Mouse (Mus musculus) forebrain, embryonic 16.5 days (tissue): Measurements from ENCODE around the gene Tpra1. TPM values are rescaled to one million over a fixed set of nuclear protein-coding genes. Genes with fewer than 3 reads are reported as not detected.

Source experiments
- ATAC-seq: fragments of 200-750 bp; cut with Nextera tagmentation; 2 replicates; pipeline ENCODE4 v1.8.0; 2017; ENCODE audit warnings: mild to moderate bottlenecking, moderate library complexity
- H3K27ac ChIP-seq: fragments of 300-500 bp; sonication (generic); 2 replicates; pipeline ENCODE4 v1.5.1; 2014; ENCODE audit warnings: low read length, control low read depth
- H3K27me3 ChIP-seq: fragments of 300-500 bp; sonication (generic); replicated peaks from 2 replicates; pipeline ENCODE4 v1.6.1; 2014; ENCODE audit warnings: low read length; ENCODE audit not compliant: control insufficient read depth, insufficient read depth
- H3K36me3 ChIP-seq: fragments of 300-500 bp; sonication (generic); 2 replicates; pipeline ENCODE4 v1.6.1; 2014; ENCODE audit not compliant: control insufficient read depth, insufficient read depth
- H3K4me1 ChIP-seq: fragments of 300-500 bp; sonication (generic); replicated peaks from 2 replicates; pipeline ENCODE4 v1.6.1; 2014; ENCODE audit warnings: low read length; ENCODE audit not compliant: control insufficient read depth, insufficient read depth
- H3K4me2 ChIP-seq: fragments of 300-500 bp; sonication (generic); 2 replicates; pipeline ENCODE4 v1.6.1; 2014; ENCODE audit warnings: mild to moderate bottlenecking, low read length, control low read depth
- H3K4me3 ChIP-seq: fragments of 300-500 bp; sonication (generic); replicated peaks from 2 replicates; pipeline ENCODE4 v1.5.1; 2014; ENCODE audit warnings: mild to moderate bottlenecking, low read length, control low read depth
- H3K9ac ChIP-seq: fragments of 300-500 bp; sonication (generic); replicated peaks from 2 replicates; pipeline ENCODE4 v1.6.1; 2014; ENCODE audit warnings: low read depth, low read length, control low read depth
- H3K9me3 ChIP-seq: fragments of 300-500 bp; sonication (generic); 2 replicates; pipeline ENCODE4 v1.6.1; 2016; ENCODE audit warnings: low read length; ENCODE audit not compliant: control insufficient read depth
- WGBS: fragments of 180-500 bp; shearing (Covaris S2); extraction: QIAGEN DNeasy Blood & Tissue Kit; methylation state at CpG from one replicate; pipeline ENCODE4 v1.1.7; 2014; 5-methylcytosine and 5-hydroxymethylcytosine counted together
- polyA plus RNA-seq: library from polyadenylated mRNA; unstranded; fragments of >200 nt; fragmentation: Nextera tagmentation; extraction: Ambion mirVana; gene quantifications from 2 replicates; pipeline ENCODE4 v1.2.1, GENCODE M21; 2015

Tpra1 gene
- polyA plus RNA-seq, result 56.9 and 70.0 TPM in 2 replicates

DNA sequence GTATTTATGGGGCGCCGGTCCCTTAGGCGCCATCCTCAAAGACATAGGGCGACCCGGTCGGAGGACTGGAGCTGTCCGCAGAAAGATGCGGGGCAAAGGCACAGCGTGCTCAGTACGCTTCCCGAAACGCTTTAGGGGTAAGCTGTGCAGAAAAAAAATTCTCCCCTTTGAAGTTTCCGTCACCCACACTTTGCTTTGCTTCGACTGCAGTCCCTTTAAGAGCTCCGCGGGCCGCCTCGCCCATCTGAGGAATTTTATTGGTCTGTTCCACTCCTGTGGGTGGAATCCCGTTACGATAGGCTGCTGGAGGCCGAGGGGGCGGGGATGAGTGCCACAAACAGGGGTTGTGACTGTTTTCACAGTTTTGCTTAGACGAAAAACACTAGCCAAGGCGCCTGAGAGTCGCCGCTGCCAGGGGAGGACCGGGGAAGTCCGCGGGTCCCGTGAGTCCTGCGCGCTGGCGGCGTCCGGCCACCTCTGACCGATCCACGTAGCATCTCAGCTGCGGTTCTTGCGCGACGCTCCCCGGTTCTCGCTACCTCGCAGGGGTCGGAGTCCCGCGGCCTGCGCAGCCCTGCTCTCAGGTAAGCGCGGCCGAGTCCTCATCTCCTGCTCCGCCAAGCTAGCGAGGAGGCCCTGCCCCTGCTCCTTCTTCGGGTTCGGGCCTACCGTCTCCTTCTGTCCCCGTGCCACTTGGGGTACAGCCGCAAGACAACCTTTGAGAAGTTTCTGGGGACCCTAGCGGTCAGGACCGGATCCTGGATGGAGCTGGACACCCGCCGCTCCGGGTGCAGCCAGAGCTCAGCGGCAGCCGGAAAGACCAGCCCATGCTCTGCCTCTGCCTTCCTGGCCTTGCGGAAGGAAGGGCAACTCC, at the start of gene Tpra1:
Tpra1 (plus strand) TSS at position 305 of the 874 bp plus-strand sequence.
- H3K4me1 ChIP-seq, result peaks cover 30% of the 10 kb centered on the region
- peak within 1 kb of the TSS; percentile 100 for H3K4me2 ChIP-seq
- under 1% methylated on average over 66 of the region's 66 CpGs for WGBS

GRCm38 (mm10) chr6:88854509-88854908, 47.5 kb upstream of the Tpra1 start:
- Histone ChIP-seq H3K36me3 (peaks cover 22% of the 10 kb centered on the region), H3K27me3 (no peaks in the 10 kb centered on the region), H3K4me2 (no peak overlapping the region), H3K27ac (no peak overlapping the region), H3K4me3 (no peak overlapping the region), H3K9me3 (no peaks in the 10 kb centered on the region), H3K4me1 (no peaks in the 10 kb centered on the region), H3K9ac (no peak overlapping the region)
- WGBS, result 83% methylated on average over 5 of the region's 5 CpGs
- ATAC-seq, result no peak

More for the DNA sequence above, at the start of gene Tpra1:
- Histone ChIP-seq H3K27me3 (no peaks in the 10 kb centered on the region), H3K9me3 (no peaks in the 10 kb centered on the region), H3K4me3 (peak within 1 kb of the TSS; percentile 94), H3K27ac (peak within 1 kb of the TSS; percentile 85), H3K36me3 (no peaks in the 10 kb centered on the region), H3K9ac (peak within 1 kb of the TSS; percentile 73)
- ATAC-seq, result peak; percentile 93

DNA sequence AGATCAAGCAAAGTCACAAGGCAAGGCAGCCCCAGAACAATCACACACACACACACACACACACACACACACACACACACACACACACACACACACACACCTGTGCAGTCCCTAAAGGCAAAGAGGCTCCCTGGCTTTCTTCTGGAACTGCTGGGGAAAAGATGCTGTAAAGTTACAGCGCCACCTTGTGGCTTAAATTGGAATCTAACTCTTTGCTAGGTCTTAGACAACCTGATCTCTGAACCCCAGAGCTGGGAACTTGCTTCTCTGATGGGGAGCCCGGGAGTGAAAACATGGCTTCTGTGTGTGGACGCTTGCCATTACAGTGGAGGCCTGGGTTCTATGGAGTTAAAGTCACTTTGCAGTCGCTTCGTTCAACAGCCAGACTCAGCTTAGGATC, 46.4 kb upstream of the Tpra1 start:
- no peaks in the 10 kb centered on the region for H3K4me1 ChIP-seq
- H3K4me2 ChIP-seq, result no peak overlapping the region
- no peaks in the 10 kb centered on the region for H3K9me3 ChIP-seq
- no peak overlapping the region for H3K4me3 ChIP-seq
- H3K36me3 ChIP-seq, result peaks cover 31% of the 10 kb centered on the region
- ATAC-seq, result no peak; the same call in 1 of the 2 replicates
- WGBS, result 18% methylated on average over 5 of the region's 5 CpGs
- H3K27me3 ChIP-seq, result no peaks in the 10 kb centered on the region
- H3K9ac ChIP-seq, result no peak overlapping the region
- no peak overlapping the region for H3K27ac ChIP-seq

- Histone ChIP-seq H3K9ac (no peak overlapping the region), H3K4me3 (no peak overlapping the region), H3K27me3 (no peaks in the 10 kb centered on the region), H3K27ac (no peak overlapping the region), H3K36me3 (peaks cover 40% of the 10 kb centered on the region), H3K9me3 (0 out of 2 replicates have a peak, but pooled peaks cover 2% of the 10 kb centered on the region), H3K4me2 (no peak overlapping the region), H3K4me1 (no peaks in the 10 kb centered on the region)
- WGBS, result 49% methylated on average over 9 of the region's 9 CpGs
- ATAC-seq, result no peak
Measured at GRCm38 (mm10) chr6:88857249-88857648, 44.8 kb upstream of the Tpra1 start.

- H3K9me3 ChIP-seq, result 0 out of 2 replicates have a peak, but pooled peaks cover 2% of the 10 kb centered on the region
- H3K4me1 ChIP-seq, result no peaks in the 10 kb centered on the region
- no peak overlapping the region for H3K27ac ChIP-seq
- 86% methylated on average over 6 of the region's 6 CpGs for WGBS
- H3K9ac ChIP-seq, result no peak overlapping the region
- peaks cover 43% of the 10 kb centered on the region for H3K36me3 ChIP-seq
- no peak overlapping the region for H3K4me2 ChIP-seq
- H3K4me3 ChIP-seq, result no peak overlapping the region
- ATAC-seq, result no peak
- H3K27me3 ChIP-seq, result no peaks in the 10 kb centered on the region
Measured at GRCm38 (mm10) chr6:88857830-88858229, 44.2 kb upstream of the Tpra1 start.

- no peak overlapping the region for H3K4me3 ChIP-seq
- H3K27ac ChIP-seq, result no peak overlapping the region
- peaks cover 46% of the 10 kb centered on the region for H3K36me3 ChIP-seq
- WGBS, result 77% methylated on average over 7 of the region's 7 CpGs
- no peak for ATAC-seq
- 0 out of 2 replicates have a peak, but pooled peaks cover 2% of the 10 kb centered on the region for H3K9me3 ChIP-seq
- no peak overlapping the region for H3K9ac ChIP-seq
- H3K4me2 ChIP-seq, result no peak overlapping the region
- H3K27me3 ChIP-seq, result no peaks in the 10 kb centered on the region
- no peaks in the 10 kb centered on the region for H3K4me1 ChIP-seq
Measured at GRCm38 (mm10) chr6:88858341-88858740, 43.7 kb upstream of the Tpra1 start.

GRCm38 (mm10) chr6:88860914-88861313, 41.1 kb upstream of the Tpra1 start:
- Histone ChIP-seq H3K36me3 (peaks cover 61% of the 10 kb centered on the region), H3K27ac (no peak overlapping the region), H3K4me2 (no peak overlapping the region), H3K9me3 (0 out of 2 replicates have a peak, but pooled peaks cover 2% of the 10 kb centered on the region), H3K9ac (no peak overlapping the region), H3K27me3 (no peaks in the 10 kb centered on the region), H3K4me3 (no peak overlapping the region), H3K4me1 (no peaks in the 10 kb centered on the region)
- WGBS, result 14% methylated on average over 2 of the region's 2 CpGs
- no peak for ATAC-seq

GRCm38 (mm10) chr6:88865704-88866103, 36.3 kb upstream of the Tpra1 start:
- Histone ChIP-seq H3K27me3 (no peaks in the 10 kb centered on the region), H3K36me3 (peaks cover 43% of the 10 kb centered on the region), H3K4me2 (no peak overlapping the region), H3K4me3 (no peak overlapping the region), H3K4me1 (peaks cover 15% of the 10 kb centered on the region), H3K9ac (no peak overlapping the region), H3K27ac (no peak overlapping the region), H3K9me3 (0 out of 2 replicates have a peak, but pooled peaks cover 2% of the 10 kb centered on the region)
- 86% methylated on average over 7 of the region's 7 CpGs for WGBS
- ATAC-seq, result no peak

DNA sequence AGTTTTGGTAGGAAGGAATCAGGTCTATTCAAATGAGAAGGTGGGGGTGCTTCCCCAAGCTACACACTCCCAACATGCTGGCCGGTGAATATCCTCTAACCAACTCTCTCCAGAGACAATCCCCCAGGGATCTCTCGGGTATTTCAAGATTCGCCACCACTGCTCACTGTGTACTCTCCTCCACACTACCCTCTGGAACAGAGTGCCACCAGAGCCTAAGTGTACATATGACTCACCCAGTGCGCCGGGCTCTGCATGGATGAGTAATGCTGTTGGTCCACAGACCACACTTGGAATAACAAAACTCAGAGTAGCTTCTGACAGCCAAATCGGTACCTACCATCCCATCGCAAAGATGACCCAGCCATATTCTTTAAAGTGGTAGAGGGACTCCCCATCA, 32.6 kb upstream of the Tpra1 start:
- WGBS, result 90% methylated on average over 7 of the region's 7 CpGs
- Histone ChIP-seq H3K27me3 (no peaks in the 10 kb centered on the region), H3K27ac (no peak overlapping the region)

More for the DNA sequence above, 32.6 kb upstream of the Tpra1 start:
- no peak overlapping the region for H3K9ac ChIP-seq
- no peak for ATAC-seq
- peaks cover 8% of the 10 kb centered on the region for H3K36me3 ChIP-seq
- no peak overlapping the region for H3K4me3 ChIP-seq
- H3K4me1 ChIP-seq, result peaks cover 45% of the 10 kb centered on the region
- H3K9me3 ChIP-seq, result no peaks in the 10 kb centered on the region
- no peak overlapping the region for H3K4me2 ChIP-seq
